Mouse (Mus musculus) hindbrain, postnatal 0 days (tissue): Measurements from ENCODE around the gene Apoa2. TPM values are rescaled to one million over a fixed set of nuclear protein-coding genes. Genes with fewer than 3 reads are reported as not detected.

Experiments
- ATAC-seq: fragments of 200-750 bp; cut with Nextera tagmentation; 2 replicates; pipeline ENCODE4 v1.8.0; 2017; ENCODE audit warnings: mild to moderate bottlenecking, moderate TSS enrichment, moderate library complexity
- DNase-seq: peaks from one replicate; pipeline ENCODE4 v3.0.0-alpha.2; 2015; ENCODE audit warnings: low spot score
- H3K27ac ChIP-seq: fragments of 300-500 bp; sonication (generic); 2 replicates; pipeline ENCODE4 v1.5.1; 2014; ENCODE audit warnings: mild to moderate bottlenecking
- H3K27me3 ChIP-seq: fragments of 300-500 bp; sonication (generic); 2 replicates; pipeline ENCODE4 v1.6.1; 2014; ENCODE audit warnings: low read length, mixed read lengths; ENCODE audit not compliant: insufficient read depth
- H3K36me3 ChIP-seq: fragments of 300-500 bp; sonication (generic); 2 replicates; pipeline ENCODE4 v1.6.1; 2014; ENCODE audit warnings: low read length, mixed read lengths; ENCODE audit not compliant: insufficient read depth
- H3K4me1 ChIP-seq: fragments of 300-500 bp; sonication (generic); 2 replicates; pipeline ENCODE4 v1.6.1; 2014; ENCODE audit warnings: antibody characterized with exemption, low read length, mixed read lengths; ENCODE audit not compliant: insufficient read depth
- H3K4me2 ChIP-seq: fragments of 300-500 bp; sonication (generic); 2 replicates; pipeline ENCODE4 v1.6.1; 2014; ENCODE audit warnings: low read depth, mild to moderate bottlenecking, low read length, moderate library complexity, mixed read lengths
- H3K4me3 ChIP-seq: fragments of 300-500 bp; sonication (generic); 2 replicates; pipeline ENCODE4 v1.5.1; 2014; ENCODE audit warnings: low read length
- H3K9ac ChIP-seq: fragments of 300-500 bp; sonication (generic); replicated peaks from 2 replicates; pipeline ENCODE4 v1.6.1; 2014; ENCODE audit warnings: mild to moderate bottlenecking, low read length, moderate library complexity, mixed read lengths
- H3K9me3 ChIP-seq: fragments of 300-500 bp; sonication (generic); 2 replicates; pipeline ENCODE4 v1.6.1; 2016; ENCODE audit warnings: low read length, mixed read lengths
- CTCF ChIP-seq: IDR thresholded peaks from 2 replicates; pipeline ENCODE4 v1.5.1; 2016; ENCODE audit warnings: antibody characterized with exemption, control low read depth, low read depth
- WGBS: fragments of 180-500 bp; shearing (Covaris S2); extraction: QIAGEN DNeasy Blood & Tissue Kit; methylation state at CpG from one replicate; pipeline ENCODE4 v1.1.7; 2014; 5-methylcytosine and 5-hydroxymethylcytosine counted together
- polyA plus RNA-seq: library from polyadenylated mRNA; unstranded; fragments of >200 nt; fragmentation: Nextera tagmentation; extraction: Ambion mirVana; gene quantifications from 2 replicates; pipeline ENCODE4 v1.2.1, GENCODE M21; 2015
- total RNA-seq: library from RNA; depleted of rRNA; stranded (reverse); fragments of >200 nt; gene quantifications from 2 replicates; pipeline ENCODE4 v1.2.3, GENCODE M21; 2014

The Apoa2 gene
- total and polyA plus RNA-seq, 2 experiments from 2014 or later = 8.1 TPM; not detected in 1

DNA sequence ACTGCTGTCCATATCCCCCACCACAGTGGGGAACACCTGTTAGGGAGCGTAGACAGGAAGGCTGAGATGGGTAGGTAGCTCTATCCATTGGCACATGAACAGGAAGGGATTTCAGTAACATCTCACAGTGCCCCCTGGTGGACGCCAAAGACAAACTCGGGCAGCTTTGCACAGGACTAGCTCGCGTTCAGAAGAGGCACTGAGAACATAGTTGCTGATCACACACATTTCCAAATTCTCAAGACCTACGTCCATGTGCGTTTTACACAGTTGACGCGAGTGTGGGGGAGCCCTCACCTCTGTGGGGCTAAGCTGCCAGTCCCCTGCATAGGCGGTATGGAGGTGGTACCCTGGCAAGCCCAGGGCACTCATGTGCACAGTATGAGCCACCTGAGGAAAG is 4.0 kb upstream of the Apoa2 start:
- H3K36me3 ChIP-seq = peaks cover 18% of the 10 kb centered on the region; the same call in 1 of the 2 replicates
- TF ChIP-seq CTCF = peak; percentile 94
- DNase-seq (peak; percentile 93), ATAC-seq (peak; percentile 21; the same call in 1 of the 2 replicates)
- H3K9ac ChIP-seq = peak overlapping the region; percentile 54; the same call in 1 of the 2 replicates
- H3K4me2 ChIP-seq = peak overlapping the region; percentile 67
- peak overlapping the region; percentile 51 for H3K4me3 ChIP-seq
- H3K9me3 ChIP-seq = no peaks in the 10 kb centered on the region
- H3K4me1 ChIP-seq = peaks cover 7% of the 10 kb centered on the region; the same call in 1 of the 2 replicates
- 0 out of 2 replicates have a peak overlapping the region, but pooled peaks have one; percentile 12 for H3K27ac ChIP-seq
- H3K27me3 ChIP-seq = no peaks in the 10 kb centered on the region
- WGBS = 6% methylated on average over 10 of the region's 10 CpGs

DNA sequence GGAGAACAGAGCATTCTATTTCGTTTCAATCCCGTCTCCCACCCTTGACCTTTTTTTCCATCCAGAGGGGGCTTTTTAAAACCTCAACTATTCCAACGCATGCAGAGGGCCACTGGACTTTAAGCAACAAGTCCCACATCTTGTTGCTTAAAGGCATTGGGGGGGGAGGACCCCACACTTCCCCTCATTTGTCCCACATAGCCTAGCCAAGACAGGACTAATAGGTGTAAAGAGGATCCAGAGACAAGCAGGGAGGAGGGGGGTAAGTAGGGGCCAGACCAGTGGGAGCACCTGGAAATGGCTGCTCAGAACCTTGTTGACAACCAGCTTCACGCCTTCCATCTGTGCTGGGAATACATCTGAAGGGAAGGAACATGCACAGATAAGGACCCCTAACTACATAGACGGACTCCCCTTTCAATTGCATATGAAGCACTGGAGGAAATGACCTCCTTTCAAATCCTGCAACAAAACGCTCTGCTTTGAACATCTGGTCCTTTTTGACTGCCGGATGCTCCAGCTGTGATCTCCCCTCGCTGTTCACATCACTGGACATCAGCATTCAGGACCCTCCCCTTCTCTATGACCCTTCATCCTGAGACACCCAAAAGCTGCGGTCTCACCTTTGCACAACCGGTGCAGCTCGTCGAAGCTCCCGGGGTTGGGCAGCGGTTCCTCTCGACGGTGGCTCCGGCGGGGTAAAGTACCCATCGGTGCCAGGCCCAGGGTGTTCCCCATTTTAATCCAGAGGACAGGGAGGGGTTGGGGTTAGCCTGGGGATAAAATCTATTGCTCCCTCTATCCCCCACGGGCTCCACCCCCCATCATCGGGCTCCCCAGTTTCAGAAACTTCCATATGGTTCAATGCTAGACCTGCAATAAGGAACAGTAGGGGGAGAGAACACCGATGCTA is 3.3 kb upstream of the Apoa2 start:
- TF ChIP-seq CTCF = no peak
- 6% methylated on average over 22 of the region's 22 CpGs for WGBS
- Histone ChIP-seq H3K36me3 (peaks cover 18% of the 10 kb centered on the region; the same call in 1 of the 2 replicates), H3K4me2 (peak overlapping the region; percentile 67), H3K4me1 (peaks cover 7% of the 10 kb centered on the region; the same call in 1 of the 2 replicates), H3K9me3 (no peaks in the 10 kb centered on the region), H3K4me3 (peak overlapping the region; percentile 51), H3K27me3 (no peaks in the 10 kb centered on the region), H3K9ac (peak overlapping the region; percentile 54), H3K27ac (peak overlapping the region; percentile 32; the same call in 1 of the 2 replicates)
- peak; percentile 17 for DNase-seq
- ATAC-seq = no peak

DNA sequence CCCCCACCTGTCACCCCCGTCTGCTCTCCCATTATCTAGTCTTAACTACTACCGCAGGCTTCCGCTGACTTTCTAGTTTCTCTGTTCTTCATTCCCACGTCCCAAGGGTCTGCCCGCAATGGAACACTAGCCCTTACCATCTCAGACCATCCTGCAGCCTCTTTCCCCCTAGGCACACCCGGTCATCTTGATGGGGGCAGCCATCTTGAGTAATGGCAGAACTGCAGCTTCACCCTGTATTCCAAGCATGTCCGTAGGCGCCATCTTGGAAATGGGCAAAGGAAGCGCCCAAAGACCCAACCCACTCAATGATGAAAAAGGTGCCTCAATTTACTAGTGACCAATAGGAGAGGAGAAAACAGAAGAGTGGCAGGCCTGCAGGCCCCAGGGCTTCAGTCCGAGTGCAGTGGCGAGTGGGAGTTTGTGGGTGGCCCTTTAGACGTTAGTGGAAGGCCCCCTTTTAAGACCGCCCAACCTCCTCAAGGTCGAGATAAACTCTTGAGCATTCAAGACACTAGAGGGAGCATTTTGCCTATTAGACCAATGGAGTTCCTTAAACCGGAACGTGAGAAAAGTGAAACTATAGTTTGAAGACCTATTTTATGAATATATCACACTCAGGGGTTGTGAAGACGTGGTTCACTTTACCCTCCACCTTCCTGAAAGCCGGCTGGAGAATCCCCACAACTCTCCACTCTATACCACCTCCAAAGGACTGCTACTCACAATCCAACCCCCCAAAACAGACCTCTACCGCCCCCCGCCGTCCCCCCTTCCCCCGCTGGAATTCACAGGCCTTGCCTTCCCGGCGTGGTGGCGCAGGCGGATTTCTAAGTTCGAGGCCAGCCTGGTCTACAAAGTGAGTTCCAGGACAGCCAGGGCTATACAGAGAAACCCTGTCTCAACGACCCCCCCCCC is 2.4 kb upstream of the Apoa2 start, which contains the start of gene Tomm40l:
Tomm40l (minus strand) TSS at position 277 of the 918 bp plus-strand sequence.
- peak; percentile 75 for TF ChIP-seq CTCF
- 1% methylated on average over 28 of the region's 28 CpGs for WGBS
- peak within 1 kb of the TSS; percentile 62; the same call in 1 of the 2 replicates for H3K27ac ChIP-seq

DNA sequence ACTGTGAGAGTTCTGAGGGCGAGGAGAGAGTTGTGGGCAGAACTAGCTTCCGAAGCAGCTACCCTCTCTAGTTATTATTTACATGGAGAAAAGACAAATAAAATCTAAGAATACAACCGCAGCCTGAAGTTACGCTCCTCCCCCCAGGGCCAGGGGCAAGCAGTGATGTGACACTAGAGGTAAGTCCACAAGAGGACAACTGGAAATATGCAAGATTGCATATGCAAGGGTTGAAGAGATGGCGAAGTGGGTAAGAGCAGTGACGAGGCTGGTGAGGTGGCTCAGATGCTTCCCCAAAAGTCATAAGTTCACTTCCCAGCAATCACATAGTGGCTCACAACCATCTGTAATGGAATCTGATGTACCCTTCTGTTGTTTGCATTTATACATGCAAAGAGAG is 1.7 kb upstream of the Apoa2 start:
- peak overlapping the region; percentile 67 for H3K4me2 ChIP-seq
- H3K4me3 ChIP-seq = peak overlapping the region; percentile 51
- no peak for TF ChIP-seq CTCF
- ATAC-seq = no peak
- no peaks in the 10 kb centered on the region for H3K9me3 ChIP-seq
- H3K36me3 ChIP-seq = peaks cover 14% of the 10 kb centered on the region; the same call in 1 of the 2 replicates
- no peak for DNase-seq
- H3K9ac ChIP-seq = peak overlapping the region; percentile 21; the same call in 1 of the 2 replicates
- peaks cover 7% of the 10 kb centered on the region; the same call in 1 of the 2 replicates for H3K4me1 ChIP-seq
- H3K27ac ChIP-seq = peak overlapping the region; percentile 62; the same call in 1 of the 2 replicates
- H3K27me3 ChIP-seq = no peaks in the 10 kb centered on the region
- WGBS = 79% methylated on average over 6 of the region's 6 CpGs

More for the DNA sequence above, 2.4 kb upstream of the Apoa2 start, which contains the start of gene Tomm40l:
- Histone ChIP-seq H3K4me3 (peak within 1 kb of the TSS; percentile 51), H3K4me2 (peak within 1 kb of the TSS; percentile 67), H3K36me3 (peaks cover 17% of the 10 kb centered on the region; the same call in 1 of the 2 replicates), H3K9ac (peak within 1 kb of the TSS; percentile 54), H3K27me3 (no peaks in the 10 kb centered on the region), H3K9me3 (no peaks in the 10 kb centered on the region), H3K4me1 (peaks cover 7% of the 10 kb centered on the region; the same call in 1 of the 2 replicates)
- DNase-seq (peak; percentile 97), ATAC-seq (peak; percentile 98)

DNA sequence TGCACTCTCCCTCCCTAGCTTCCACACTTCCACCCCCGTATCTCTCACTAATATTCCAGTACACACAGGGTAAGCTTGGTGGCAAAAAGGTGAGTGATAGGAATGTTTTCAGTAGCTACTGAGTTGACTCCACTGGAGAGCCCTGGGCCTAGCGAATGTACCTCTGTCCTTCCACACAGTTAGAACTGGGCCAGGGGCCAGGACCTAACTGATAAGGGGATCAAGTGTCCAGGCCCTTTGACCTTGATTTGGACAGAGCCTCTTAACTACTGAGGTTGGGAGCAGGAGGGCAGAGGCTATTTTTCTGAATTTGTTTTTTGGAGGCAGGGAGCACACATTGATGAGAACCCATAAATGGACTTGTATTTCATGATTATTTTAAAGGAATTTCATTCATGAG is 1.1 kb upstream of the Apoa2 start:
- no peak overlapping the region for H3K4me2 ChIP-seq
- peaks cover 12% of the 10 kb centered on the region; the same call in 1 of the 2 replicates for H3K36me3 ChIP-seq
- H3K4me3 ChIP-seq = no peak overlapping the region
- H3K27me3 ChIP-seq = no peaks in the 10 kb centered on the region
- peaks cover 7% of the 10 kb centered on the region; the same call in 1 of the 2 replicates for H3K4me1 ChIP-seq
- WGBS = 95% methylated on average over 2 of the region's 2 CpGs
- no peak overlapping the region for H3K27ac ChIP-seq
- DNase-seq (no peak), ATAC-seq (no peak)
- TF ChIP-seq CTCF = no peak
- H3K9me3 ChIP-seq = no peaks in the 10 kb centered on the region
- H3K9ac ChIP-seq = no peak overlapping the region

DNA sequence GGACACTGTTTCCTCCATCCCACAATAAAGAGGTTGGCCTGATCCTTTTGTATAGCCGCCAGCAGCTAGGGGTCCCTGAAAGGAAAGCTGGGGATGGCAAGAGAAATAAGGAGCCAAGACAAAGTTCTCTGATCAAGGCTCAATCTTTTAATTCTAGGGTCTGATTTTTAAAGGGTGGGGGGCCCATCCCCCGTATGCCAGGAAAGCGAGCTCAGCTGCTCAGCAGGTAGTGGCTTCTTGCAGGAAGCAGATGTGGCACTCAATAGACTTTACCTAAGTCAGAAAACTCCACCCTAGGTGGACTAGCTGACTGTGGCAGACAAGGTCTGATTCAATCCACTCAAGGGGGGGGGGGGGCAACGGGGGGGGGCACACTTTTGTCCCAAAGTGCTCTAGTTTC is 1.9 kb downstream of the Apoa2 start:
- H3K4me3 ChIP-seq = no peak overlapping the region
- DNase-seq = no peak
- no peaks in the 10 kb centered on the region for H3K4me1 ChIP-seq
- no peaks in the 10 kb centered on the region for H3K9me3 ChIP-seq
- no peak overlapping the region for H3K4me2 ChIP-seq
- no peak for ATAC-seq
- H3K27ac ChIP-seq = no peak overlapping the region
- H3K9ac ChIP-seq = no peak overlapping the region
- WGBS = 48% methylated on average over 4 of the region's 4 CpGs
- no peaks in the 10 kb centered on the region for H3K36me3 ChIP-seq
- no peak for TF ChIP-seq CTCF
- H3K27me3 ChIP-seq = no peaks in the 10 kb centered on the region
